Mouse (Mus musculus): ENCODE measurements around the gene Vapa. TPM values are rescaled to one million over a fixed set of nuclear protein-coding genes. Genes with fewer than 3 reads are reported as not detected.
A peak's percentile ranks its signal among the peaks of the same experiment; 100 is the strongest.

Vapa gene
- polyA plus RNA-seq, 1 experiment from 2014 or later: 270 TPM

- no peak for ATAC-seq (ENCODE audit: low FRiP score, low read depth)
- no peaks in the 10 kb centered on the region for H3K27me3 ChIP-seq
- H3K4me2 ChIP-seq: no peak overlapping the region
- WGBS: 91% methylated on average over 8 of the region's 8 CpGs
- H3K9ac ChIP-seq: no peak overlapping the region
- peaks cover 5% of the 10 kb centered on the region for H3K36me3 ChIP-seq
- no peaks in the 10 kb centered on the region for H3K9me3 ChIP-seq
- no peak overlapping the region for H3K27ac ChIP-seq (replicated peaks)
- no peak overlapping the region for H3K4me3 ChIP-seq
- H3K4me1 ChIP-seq (replicated peaks): peaks cover 17% of the 10 kb centered on the region
Measured at GRCm38 (mm10) chr17:65594687-65595086, 18.7 kb downstream of the Vapa start.

- no peak overlapping the region for H3K27ac ChIP-seq (replicated peaks)
- H3K36me3 ChIP-seq: peaks cover 9% of the 10 kb centered on the region; the same call in 1 of the 2 replicates
- H3K27me3 ChIP-seq: no peaks in the 10 kb centered on the region
- no peak overlapping the region for H3K4me2 ChIP-seq
- no peak overlapping the region for H3K4me3 ChIP-seq
- ATAC-seq (ENCODE audit: low FRiP score, low read depth): no peak
- no peaks in the 10 kb centered on the region for H3K9me3 ChIP-seq
- 80% methylated on average over 3 of the region's 3 CpGs for WGBS
- H3K9ac ChIP-seq: no peak overlapping the region
- H3K4me1 ChIP-seq (replicated peaks): no peaks in the 10 kb centered on the region
Measured at GRCm38 (mm10) chr17:65586892-65587291, 26.5 kb downstream of the Vapa start.

GRCm38 (mm10) chr17:65581440-65581839, 31.9 kb downstream of the Vapa start:
- no peak overlapping the region for H3K4me3 ChIP-seq
- WGBS: 81% methylated on average over 5 of the region's 5 CpGs
- no peaks in the 10 kb centered on the region for H3K4me1 ChIP-seq (replicated peaks)
- H3K27ac ChIP-seq (replicated peaks): no peak overlapping the region
- H3K9ac ChIP-seq: no peak overlapping the region
- H3K27me3 ChIP-seq: no peaks in the 10 kb centered on the region
- H3K36me3 ChIP-seq: peaks cover 27% of the 10 kb centered on the region
- ATAC-seq (ENCODE audit: low FRiP score, low read depth): no peak
- no peak overlapping the region for H3K4me2 ChIP-seq
- no peaks in the 10 kb centered on the region for H3K9me3 ChIP-seq

- Histone ChIP-seq H3K27me3 (no peaks in the 10 kb centered on the region), H3K27ac (replicated peaks) (no peak overlapping the region), H3K36me3 (peaks cover 27% of the 10 kb centered on the region), H3K4me3 (no peak overlapping the region), H3K9ac (no peak overlapping the region), H3K4me1 (replicated peaks) (no peaks in the 10 kb centered on the region), H3K9me3 (no peaks in the 10 kb centered on the region), H3K4me2 (no peak overlapping the region)
- ATAC-seq (ENCODE audit: low FRiP score, low read depth): no peak
- 96% methylated on average over 7 of the region's 7 CpGs for WGBS
Measured at GRCm38 (mm10) chr17:65579766-65580165, 33.6 kb downstream of the Vapa start.

GRCm38 (mm10) chr17:65575339-65575738, 38.0 kb downstream of the Vapa start:
- Histone ChIP-seq H3K4me1 (replicated peaks) (no peaks in the 10 kb centered on the region), H3K9ac (no peak overlapping the region), H3K4me2 (no peak overlapping the region), H3K36me3 (peaks cover 12% of the 10 kb centered on the region), H3K27me3 (no peaks in the 10 kb centered on the region), H3K27ac (replicated peaks) (no peak overlapping the region), H3K4me3 (no peak overlapping the region), H3K9me3 (no peaks in the 10 kb centered on the region)
- ATAC-seq (ENCODE audit: low FRiP score, low read depth): 0 out of 2 replicates have a peak, but pooled peaks have one; percentile 39
- 86% methylated on average over 1 of the region's 1 CpGs for WGBS

GRCm38 (mm10) chr17:65574850-65575249, 38.5 kb downstream of the Vapa start:
- 86% methylated on average over 8 of the region's 8 CpGs for WGBS
- H3K27ac ChIP-seq (replicated peaks): no peak overlapping the region
- no peak overlapping the region for H3K4me2 ChIP-seq
- 0 out of 2 replicates have a peak, but pooled peaks have one; percentile 3 for ATAC-seq (ENCODE audit: low FRiP score, low read depth)
- H3K9me3 ChIP-seq: no peaks in the 10 kb centered on the region
- H3K4me3 ChIP-seq: no peak overlapping the region
- no peak overlapping the region for H3K9ac ChIP-seq
- H3K27me3 ChIP-seq: no peaks in the 10 kb centered on the region
- H3K36me3 ChIP-seq: peaks cover 8% of the 10 kb centered on the region
- no peaks in the 10 kb centered on the region for H3K4me1 ChIP-seq (replicated peaks)

- Histone ChIP-seq H3K9ac (no peak overlapping the region), H3K9me3 (no peaks in the 10 kb centered on the region), H3K4me2 (no peak overlapping the region), H3K27me3 (no peaks in the 10 kb centered on the region), H3K4me3 (no peak overlapping the region), H3K36me3 (no peaks in the 10 kb centered on the region), H3K27ac (replicated peaks) (no peak overlapping the region), H3K4me1 (replicated peaks) (no peaks in the 10 kb centered on the region)
- 90% methylated on average over 9 of the region's 9 CpGs for WGBS
- ATAC-seq (ENCODE audit: low FRiP score, low read depth): no peak
Measured at GRCm38 (mm10) chr17:65571866-65572265, 41.5 kb downstream of the Vapa start.

GRCm38 (mm10) chr17:65571466-65571865, 41.9 kb downstream of the Vapa start:
- H3K4me3 ChIP-seq: no peak overlapping the region
- WGBS: 90% methylated on average over 8 of the region's 8 CpGs
- H3K9me3 ChIP-seq: no peaks in the 10 kb centered on the region
- H3K27me3 ChIP-seq: no peaks in the 10 kb centered on the region
- no peak overlapping the region for H3K9ac ChIP-seq
- ATAC-seq (ENCODE audit: low FRiP score, low read depth): no peak
- H3K4me2 ChIP-seq: no peak overlapping the region
- H3K27ac ChIP-seq (replicated peaks): no peak overlapping the region
- H3K36me3 ChIP-seq: no peaks in the 10 kb centered on the region
- H3K4me1 ChIP-seq (replicated peaks): no peaks in the 10 kb centered on the region

- Histone ChIP-seq H3K4me3 (no peak overlapping the region), H3K27me3 (no peaks in the 10 kb centered on the region), H3K27ac (replicated peaks) (no peak overlapping the region), H3K36me3 (no peaks in the 10 kb centered on the region), H3K9me3 (no peaks in the 10 kb centered on the region), H3K4me2 (no peak overlapping the region), H3K9ac (no peak overlapping the region), H3K4me1 (replicated peaks) (peaks cover 3% of the 10 kb centered on the region)
- WGBS: 70% methylated on average over 5 of the region's 5 CpGs
- no peak for ATAC-seq (ENCODE audit: low FRiP score, low read depth)
Measured at GRCm38 (mm10) chr17:65564189-65564588, 49.2 kb downstream of the Vapa start.

GRCm38 (mm10) chr17:65563345-65563744, 50.0 kb downstream of the Vapa start:
- H3K9me3 ChIP-seq: no peaks in the 10 kb centered on the region
- WGBS: 60% methylated on average over 6 of the region's 6 CpGs
- H3K27ac ChIP-seq (replicated peaks): no peak overlapping the region
- ATAC-seq (ENCODE audit: low FRiP score, low read depth): no peak
- H3K9ac ChIP-seq: no peak overlapping the region
- no peak overlapping the region for H3K4me3 ChIP-seq
- peaks cover 8% of the 10 kb centered on the region for H3K4me1 ChIP-seq (replicated peaks)
- no peak overlapping the region for H3K4me2 ChIP-seq
- H3K36me3 ChIP-seq: no peaks in the 10 kb centered on the region
- no peaks in the 10 kb centered on the region for H3K27me3 ChIP-seq

GRCm38 (mm10) chr17:65562761-65563160, 50.6 kb downstream of the Vapa start:
- H3K4me2 ChIP-seq: no peak overlapping the region
- no peaks in the 10 kb centered on the region for H3K27me3 ChIP-seq
- no peak for ATAC-seq (ENCODE audit: low FRiP score, low read depth)
- H3K36me3 ChIP-seq: no peaks in the 10 kb centered on the region
- H3K4me1 ChIP-seq (replicated peaks): peaks cover 8% of the 10 kb centered on the region
- H3K9me3 ChIP-seq: no peaks in the 10 kb centered on the region
- H3K4me3 ChIP-seq: no peak overlapping the region
- no peak overlapping the region for H3K27ac ChIP-seq (replicated peaks)
- WGBS: 5% methylated on average over 5 of the region's 5 CpGs
- no peak overlapping the region for H3K9ac ChIP-seq

GRCm38 (mm10) chr17:65561361-65562015, 51.9 kb downstream of the Vapa start:
- Histone ChIP-seq H3K27me3 (no peaks in the 10 kb centered on the region), H3K4me1 (replicated peaks) (peaks cover 8% of the 10 kb centered on the region), H3K27ac (replicated peaks) (no peak overlapping the region), H3K4me3 (no peak overlapping the region), H3K36me3 (no peaks in the 10 kb centered on the region), H3K4me2 (no peak overlapping the region), H3K9me3 (no peaks in the 10 kb centered on the region), H3K9ac (no peak overlapping the region)
- WGBS: 78% methylated on average over 6 of the region's 6 CpGs
- no peak for ATAC-seq (ENCODE audit: low FRiP score, low read depth)

- H3K4me2 ChIP-seq: no peak overlapping the region
- H3K4me1 ChIP-seq (replicated peaks): peaks cover 8% of the 10 kb centered on the region
- no peak overlapping the region for H3K4me3 ChIP-seq
- no peak overlapping the region for H3K27ac ChIP-seq (replicated peaks)
- no peaks in the 10 kb centered on the region for H3K27me3 ChIP-seq
- 43% methylated on average over 5 of the region's 5 CpGs for WGBS
- no peaks in the 10 kb centered on the region for H3K36me3 ChIP-seq
- ATAC-seq (ENCODE audit: low FRiP score, low read depth): peak; percentile 39; the same call in 1 of the 2 replicates
- H3K9ac ChIP-seq: no peak overlapping the region
- no peaks in the 10 kb centered on the region for H3K9me3 ChIP-seq
Measured at GRCm38 (mm10) chr17:65559273-65559672, 54.1 kb downstream of the Vapa start.

Measured in hindbrain, embryonic 15.5 days (tissue).